Mouse (Mus musculus) Patski (cell line): ENCODE measurements at regions not wholly inside any gene's neighbourhood (a gene's known extent, or its start where the extent isn't known, plus 50 kb on each side); places are given as distances from the start of the nearest gene placed in this dataset.
"Not testable (repeated sequence)": the region's sequence is repeated elsewhere in the genome, so short reads cannot be mapped to it uniquely, and the experiment has no call there.

Source experiments
- ATAC-seq: fragments of 100-300 bp; one replicate; pipeline ENCODE4 v1.8.0; 2021
- CTCF ChIA-PET: fragments of 350-600 bp; sonication (Branson Sonifier 250); formaldehyde crosslinking; loops from one replicate; lab custom pipeline; 2022; ENCODE audit warnings: inconsistent platforms; lab: Charles Lee
- POLR2A ChIA-PET: fragments of 350-600 bp; sonication (Branson Sonifier 250); formaldehyde crosslinking; loops from one replicate; lab custom pipeline; 2022; ENCODE audit warnings: antibody characterized with exemption, inconsistent platforms; lab: Charles Lee
- DNase-seq: peaks from one replicate; pipeline ENCODE4 v3.0.0-alpha.2; 2011; ENCODE audit warnings: low read depth, low spot score
- H3K27me3 ChIP-seq: fragments of 371-371 bp; one replicate; pipeline ENCODE4 v1.5.1; 2021
- CTCF ChIP-seq: fragments of 100-300 bp; IDR thresholded peaks from one replicate; pipeline ENCODE4 v1.5.1; 2021
- in situ Hi-C: fragments of 300-500 bp; cut with MboI; formaldehyde crosslinking; loops from 3 replicates; pipeline ENCODE4 v1.11.1; 2018; ENCODE audit warnings: low pct_unique_long_range_greater_than_20kb, mixed read lengths

DNA sequence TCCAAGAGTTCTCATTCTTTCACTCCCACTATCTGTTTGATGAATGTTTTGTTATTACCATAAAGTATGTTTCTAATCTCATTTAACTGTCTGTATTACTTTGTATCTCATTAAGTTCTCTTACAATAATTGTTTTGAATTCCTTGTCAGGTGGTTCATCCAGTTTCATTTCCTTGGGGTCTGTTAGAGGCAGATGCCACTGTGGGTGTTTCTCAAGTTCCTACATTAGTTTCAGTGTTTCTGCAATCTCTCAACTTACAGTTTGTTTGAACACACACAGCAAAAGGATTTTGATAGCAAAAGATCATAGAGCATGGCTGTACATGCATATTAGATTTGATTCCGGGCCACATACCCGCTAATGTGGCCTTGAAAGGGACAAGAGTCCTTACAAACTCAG lies 280.5 kb upstream of the Gk2 start:
- CTCF ChIA-PET = no interaction called here
- TF ChIP-seq CTCF = no peak
- DNase-seq (no peak), ATAC-seq (no peak)
- POLR2A ChIA-PET = no interaction called here
- in situ Hi-C loops = no loop called here
- no peaks in the 10 kb centered on the region for H3K27me3 ChIP-seq

DNA sequence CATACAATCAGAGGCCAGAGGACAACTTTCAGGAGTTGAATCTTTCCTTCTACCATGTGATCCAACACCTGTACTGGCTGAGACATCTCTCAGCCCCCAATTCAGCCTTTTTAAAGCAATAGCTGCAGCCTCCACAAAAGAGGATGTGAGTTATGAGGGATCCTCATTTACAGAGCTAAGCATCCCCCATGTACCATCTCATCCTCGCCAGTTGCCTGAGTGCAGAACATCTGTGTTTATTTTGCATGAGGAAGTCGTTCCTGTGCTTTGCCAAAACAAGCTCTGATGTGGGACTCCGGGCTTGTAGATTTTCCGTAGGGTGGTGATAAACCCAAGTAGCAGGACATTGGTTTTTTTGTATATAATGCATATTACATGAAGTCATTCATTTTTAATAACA lies 274.1 kb upstream of the Gk2 start:
- ChIA-PET POLR2A (no interaction called here), CTCF (no interaction called here)
- TF ChIP-seq CTCF = no peak
- ATAC-seq (no peak), DNase-seq (no peak)
- in situ Hi-C loops = no loop called here
- H3K27me3 ChIP-seq = no peaks in the 10 kb centered on the region

DNA sequence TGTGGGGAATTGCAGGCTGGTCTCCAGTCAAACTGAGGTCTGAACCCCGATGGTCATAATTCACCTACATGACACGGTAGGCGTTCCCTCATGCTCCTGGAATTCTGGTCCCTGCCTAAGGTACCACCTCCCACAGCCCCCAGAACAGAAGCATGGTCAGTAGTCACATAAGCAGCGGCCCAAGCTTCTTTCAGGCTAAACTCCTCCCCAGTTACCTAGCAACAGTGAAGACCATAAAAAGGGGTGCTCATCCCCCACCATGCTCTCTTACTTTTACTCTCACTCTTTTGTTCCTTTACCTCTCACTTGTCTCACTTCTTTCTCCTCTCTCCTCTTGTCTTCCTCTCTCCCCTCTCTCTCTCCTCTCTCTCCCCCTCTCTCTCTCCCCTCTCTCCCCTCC lies 262.5 kb upstream of the Gk2 start:
- H3K27me3 ChIP-seq, DNase-seq, POLR2A ChIA-PET, ATAC-seq, CTCF ChIA-PET: not testable (repeated sequence)
- in situ Hi-C loops = loop anchor here (10.0 kb wide), 1 partner anchor 855 kb away; no protein-coding TSS in a partner anchor

DNA sequence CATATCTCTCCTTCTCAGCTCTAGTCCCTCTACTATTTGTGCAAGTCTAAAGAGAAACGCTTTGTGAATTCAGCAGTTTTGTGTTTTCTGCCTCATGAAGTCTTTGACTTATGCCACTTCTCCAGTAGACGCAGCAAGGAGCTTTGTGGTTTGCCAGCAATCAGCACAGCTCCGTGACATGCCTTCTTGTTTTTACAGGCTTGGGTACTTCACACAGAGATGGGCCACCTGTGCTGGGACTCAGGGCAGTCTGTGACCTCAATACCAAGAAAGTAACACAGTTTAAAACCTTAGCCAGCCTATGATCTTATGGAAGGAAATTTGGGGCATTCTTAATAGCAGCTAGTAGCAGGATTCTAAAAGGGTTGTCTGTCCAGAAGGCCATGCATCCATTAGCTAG lies 248.4 kb upstream of the Gk2 start:
- in situ Hi-C loops = no loop called here
- CTCF ChIA-PET = interaction anchor here (0.9 kb wide), 1 partner anchor 21 kb away, joined by 3 read pairs; no protein-coding TSS in a partner anchor
- ATAC-seq (no peak), DNase-seq (no peak)
- no peaks in the 10 kb centered on the region for H3K27me3 ChIP-seq
- POLR2A ChIA-PET = no interaction called here
- no peak for TF ChIP-seq CTCF

DNA sequence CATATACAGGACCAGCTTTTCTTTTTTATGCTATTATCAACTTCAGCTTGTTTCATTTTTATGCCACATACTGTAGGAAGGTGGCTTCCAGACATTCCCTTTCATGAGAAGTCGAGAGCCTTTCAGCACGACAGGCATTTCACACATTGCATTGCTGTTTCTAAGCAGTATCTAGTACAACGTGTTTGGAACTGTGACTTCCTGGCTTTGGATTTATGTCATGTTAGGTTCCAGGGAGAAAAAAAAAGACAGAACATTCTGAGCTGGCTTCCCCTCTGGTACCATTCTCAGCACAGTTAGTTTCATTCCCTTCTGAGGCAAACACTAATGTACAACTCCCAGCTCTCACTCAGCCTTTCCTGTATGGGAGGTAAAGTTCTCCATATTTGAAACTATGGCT lies 243.7 kb upstream of the Gk2 start:
- in situ Hi-C loops = no loop called here
- POLR2A ChIA-PET = no interaction called here
- TF ChIP-seq CTCF = no peak

DNA sequence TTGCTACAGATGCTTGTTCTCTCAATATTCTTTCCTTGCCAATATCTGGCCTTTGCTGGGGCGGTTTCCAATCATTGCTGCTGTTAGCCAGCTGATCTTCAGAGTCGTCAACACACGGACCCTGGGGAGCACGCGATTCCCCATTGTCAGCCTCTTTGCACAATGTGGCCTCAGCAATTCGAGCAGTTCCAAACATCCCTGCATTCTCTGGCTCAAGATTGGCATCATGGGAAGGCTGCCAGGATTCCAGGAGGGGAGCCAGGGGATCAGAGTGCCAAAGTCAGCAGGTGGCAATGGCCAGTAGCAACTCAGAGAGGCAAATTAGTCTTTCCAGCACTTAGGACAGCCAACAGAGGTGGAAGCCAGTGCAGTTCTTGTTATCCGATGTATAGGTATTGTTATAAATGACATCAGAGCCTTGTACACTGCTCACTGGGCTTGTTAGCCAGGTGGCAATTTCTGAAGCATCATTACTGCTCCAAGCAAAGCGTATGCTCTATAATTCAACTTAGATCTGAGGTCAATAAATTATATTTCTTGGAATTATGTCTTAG lies 240.8 kb upstream of the Gk2 start:
- CTCF ChIA-PET = no interaction called here
- in situ Hi-C loops = no loop called here
- no peaks in the 10 kb centered on the region for H3K27me3 ChIP-seq
- no peak for ATAC-seq
- DNase-seq = no peak
- no peak for TF ChIP-seq CTCF
- POLR2A ChIA-PET = no interaction called here

More for the DNA sequence above, 243.7 kb upstream of the Gk2 start:
- CTCF ChIA-PET = no interaction called here
- ATAC-seq (no peak), DNase-seq (no peak)
- H3K27me3 ChIP-seq = no peaks in the 10 kb centered on the region

DNA sequence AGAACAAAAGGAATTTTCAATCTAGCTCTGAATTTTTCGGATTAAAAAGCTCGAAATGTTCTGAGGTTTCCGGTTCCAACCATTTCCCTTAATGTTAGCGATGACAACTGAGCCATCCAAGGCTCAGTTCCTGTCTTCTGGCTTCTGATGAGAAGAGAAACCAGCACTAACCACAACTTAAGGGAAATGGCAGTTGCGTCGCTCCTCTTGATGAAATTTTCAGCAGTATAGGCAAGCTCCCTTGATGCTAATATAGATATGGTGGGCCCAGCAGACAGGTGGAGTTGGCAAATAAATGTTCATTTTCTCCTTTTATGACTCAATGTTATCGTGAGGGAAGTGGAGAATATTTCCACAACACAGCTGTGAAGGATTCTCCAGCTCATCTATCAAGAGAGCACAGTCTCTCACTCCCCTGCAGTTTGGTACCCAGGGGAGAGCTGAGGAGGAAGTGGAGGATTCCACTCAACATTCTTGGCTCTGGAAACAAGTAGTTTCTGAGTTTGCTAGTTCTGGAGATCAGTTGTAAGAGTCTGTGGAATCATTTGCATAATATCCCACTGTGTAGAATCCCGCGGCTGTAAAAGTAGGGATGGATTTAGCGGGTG lies 236.6 kb upstream of the Gk2 start:
- H3K27me3 ChIP-seq = no peaks in the 10 kb centered on the region
- DNase-seq = no peak
- ChIA-PET CTCF (interaction anchor here (1.5 kb wide), 1 partner anchor 25 kb away, joined by 3 read pairs; no protein-coding TSS in a partner anchor), POLR2A (no interaction called here)
- TF ChIP-seq CTCF = no peak
- in situ Hi-C loops = no loop called here
- ATAC-seq = no peak

DNA sequence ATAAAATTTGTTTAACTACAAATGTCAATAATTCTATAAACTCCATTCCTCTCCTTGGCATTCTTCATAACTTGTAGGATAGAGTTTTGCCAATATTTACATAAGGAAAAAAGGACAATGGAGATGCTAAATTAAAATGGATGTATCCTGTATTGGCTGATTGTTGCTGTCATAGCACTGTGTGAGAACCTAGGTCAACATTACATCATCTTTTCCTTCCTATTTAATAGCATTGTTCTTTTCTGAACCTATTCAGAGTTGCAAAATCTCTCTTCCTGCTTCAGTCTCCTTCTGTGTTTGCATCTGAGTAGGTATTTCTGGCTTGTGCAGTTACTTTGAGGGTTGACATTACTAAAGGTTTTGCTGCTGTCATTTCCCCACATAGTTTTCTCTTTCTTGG lies 228.6 kb upstream of the Gk2 start:
- DNase-seq (no peak), ATAC-seq (no peak)
- ChIA-PET CTCF (no interaction called here), POLR2A (no interaction called here)
- in situ Hi-C loops = no loop called here
- no peak for TF ChIP-seq CTCF
- H3K27me3 ChIP-seq = no peaks in the 10 kb centered on the region

DNA sequence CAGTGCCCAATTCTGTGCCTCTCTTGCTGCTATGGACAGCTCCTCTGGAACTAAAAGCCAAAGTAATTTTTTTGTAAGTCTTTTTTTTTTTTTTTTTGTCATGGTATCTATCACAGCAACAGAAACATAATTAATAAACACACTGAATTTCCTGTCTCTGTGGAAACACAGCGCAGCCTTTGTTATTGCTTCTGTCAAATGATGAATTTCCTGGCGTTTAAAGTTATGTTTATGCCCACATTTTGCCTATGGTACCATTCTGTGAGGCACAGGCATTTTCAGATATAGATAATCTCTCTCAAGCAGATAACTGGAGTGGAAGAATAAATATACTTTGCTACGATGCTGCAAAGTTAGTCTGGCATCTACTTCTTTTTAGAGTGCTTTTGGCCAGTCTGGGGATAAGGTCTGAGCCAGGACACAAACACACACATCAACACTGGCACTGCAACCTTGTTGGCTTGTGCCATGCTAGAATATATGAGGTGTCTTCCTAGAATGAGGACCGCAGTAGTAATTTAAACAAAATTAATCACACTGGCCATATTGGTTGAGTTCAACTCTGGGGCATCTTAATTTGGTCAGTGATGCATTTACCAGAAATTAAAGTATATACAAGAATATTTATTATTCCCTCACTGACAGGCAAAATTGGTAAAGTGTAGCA lies 227.9 kb upstream of the Gk2 start:
- in situ Hi-C loops = no loop called here
- TF ChIP-seq CTCF = no peak
- CTCF ChIA-PET = interaction anchor here (0.7 kb wide), 1 partner anchor 21 kb away, joined by 3 read pairs; no protein-coding TSS in a partner anchor
- no peak for ATAC-seq
- no peak for DNase-seq
- POLR2A ChIA-PET = no interaction called here
- H3K27me3 ChIP-seq = no peaks in the 10 kb centered on the region

DNA sequence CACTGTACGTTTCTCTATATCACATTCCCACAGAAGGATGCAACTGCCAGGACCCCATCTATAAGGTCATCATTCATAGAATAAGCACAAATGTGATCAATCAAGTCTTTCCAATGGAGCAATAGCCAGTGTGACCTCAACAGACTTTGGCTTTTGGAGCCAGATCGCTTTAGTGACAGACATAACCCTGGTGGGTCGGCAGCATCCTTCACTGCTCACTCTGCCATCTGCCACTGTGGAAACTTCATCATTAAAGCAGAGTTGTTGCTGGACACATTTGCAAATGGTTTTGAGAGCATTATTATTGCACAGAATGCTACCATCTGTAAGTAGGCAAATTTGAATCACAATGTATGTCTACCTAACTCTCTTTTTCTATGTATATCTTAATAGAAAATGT lies 212.9 kb upstream of the Gk2 start:
- ChIA-PET CTCF (no interaction called here), POLR2A (no interaction called here)
- in situ Hi-C loops = no loop called here
- ATAC-seq (no peak), DNase-seq (no peak)
- no peak for TF ChIP-seq CTCF
- H3K27me3 ChIP-seq = no peaks in the 10 kb centered on the region

DNA sequence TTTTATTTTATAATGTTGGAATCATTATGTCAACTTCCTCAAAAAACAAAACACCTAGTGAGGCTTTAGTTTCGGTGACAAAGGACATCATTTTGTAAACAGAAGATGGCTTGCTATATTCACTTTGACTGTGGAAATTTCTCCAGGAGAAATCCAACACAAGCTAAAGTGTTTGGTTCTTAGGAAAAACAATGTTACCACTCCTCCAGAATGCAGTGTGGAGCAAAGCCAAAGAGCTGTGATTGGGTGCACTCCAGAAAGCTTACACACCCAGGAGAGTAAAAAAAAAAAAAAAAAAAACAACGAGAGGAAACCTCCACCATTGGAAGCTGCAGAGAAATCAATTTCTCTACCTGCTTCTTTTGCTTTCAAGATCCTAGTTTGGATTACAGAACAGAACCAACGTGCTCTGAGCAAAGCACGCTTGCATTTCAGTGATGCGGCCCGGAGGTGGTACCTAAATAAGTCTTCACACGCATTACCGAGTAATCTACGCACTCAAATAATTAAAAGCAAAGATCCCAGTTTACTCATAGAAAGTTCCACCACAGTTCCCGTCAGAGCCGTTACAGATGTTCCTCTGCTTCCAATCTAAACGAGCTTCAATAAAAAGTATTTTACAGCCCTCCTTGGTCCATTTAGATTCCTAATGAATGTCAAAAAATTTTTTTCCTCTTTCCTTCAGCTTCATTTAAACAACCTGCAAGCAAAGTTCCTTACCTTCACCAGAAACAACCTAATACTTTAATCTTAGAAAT lies 199.5 kb upstream of the Gk2 start:
- no peak for DNase-seq
- POLR2A ChIA-PET = interaction anchor here (0.6 kb wide), 1 partner anchor 230 kb away, joined by 3 read pairs; no protein-coding TSS in a partner anchor
- in situ Hi-C loops = no loop called here
- no peak for ATAC-seq
- TF ChIP-seq CTCF = no peak
- CTCF ChIA-PET = interaction anchor here (1.0 kb wide), 1 partner anchor 9 kb away, joined by 3 read pairs; no protein-coding TSS in a partner anchor
- peaks cover 10% of the 10 kb centered on the region for H3K27me3 ChIP-seq
